Mouse (Mus musculus): ENCODE data around the gene Cacna2d2. TPM values are rescaled to one million over a fixed set of nuclear protein-coding genes. Genes with fewer than 3 reads are reported as not detected.

Gene Cacna2d2
- polyA plus RNA-seq, 1 experiment from 2014 or later, result 4.2 TPM

Other genes with a start within 250 kb of the Cacna2d2 start
- gene Dock3, start 167.7 kb upstream of the Cacna2d2 start, polyA plus RNA-seq (2014; fragmentation: Nextera tagmentation; extraction: Ambion mirVana), result 4.9 and 7.7 TPM in 2 replicates
- 2.6 and 3.4 TPM in 2 replicates for gene Mapkapk3, start 109.7 kb upstream of the Cacna2d2 start, polyA plus RNA-seq (2014; fragmentation: Nextera tagmentation; extraction: Ambion mirVana)
- 2.8 and 6.5 TPM in 2 replicates for gene Cish, start 103.6 kb upstream of the Cacna2d2 start, polyA plus RNA-seq (2014; fragmentation: Nextera tagmentation; extraction: Ambion mirVana)
- 9.7 and 10.8 TPM in 2 replicates for gene Hemk1, start 61.3 kb upstream of the Cacna2d2 start, polyA plus RNA-seq (2014; fragmentation: Nextera tagmentation; extraction: Ambion mirVana)
- 1.6 and 1.9 TPM in 2 replicates for gene 6430571L13Rik, start 59.0 kb upstream of the Cacna2d2 start, polyA plus RNA-seq (2014; fragmentation: Nextera tagmentation; extraction: Ambion mirVana)
- gene Tmem115, start 134.3 kb downstream of the Cacna2d2 start, polyA plus RNA-seq (2014; fragmentation: Nextera tagmentation; extraction: Ambion mirVana), result 38.8 and 46.5 TPM in 2 replicates
- 19.6 and 21.2 TPM in 2 replicates for gene Cyb561d2, start 142.6 kb downstream of the Cacna2d2 start, polyA plus RNA-seq (2014; fragmentation: Nextera tagmentation; extraction: Ambion mirVana)
- gene Nprl2, start 142.6 kb downstream of the Cacna2d2 start, polyA plus RNA-seq (2014; fragmentation: Nextera tagmentation; extraction: Ambion mirVana), result 46.2 and 46.5 TPM in 2 replicates
- gene Zmynd10, start 147.7 kb downstream of the Cacna2d2 start, polyA plus RNA-seq (2014; fragmentation: Nextera tagmentation; extraction: Ambion mirVana), result 3.7 and 5.0 TPM in 2 replicates
- gene Rassf1, start 151.9 kb downstream of the Cacna2d2 start, polyA plus RNA-seq (2014; fragmentation: Nextera tagmentation; extraction: Ambion mirVana), result 39.7 and 41.2 TPM in 2 replicates
- 88.2 and 92.4 TPM in 2 replicates for gene Tusc2, start 163.6 kb downstream of the Cacna2d2 start, polyA plus RNA-seq (2014; fragmentation: Nextera tagmentation; extraction: Ambion mirVana)
- gene Hyal2, start 168.3 kb downstream of the Cacna2d2 start, polyA plus RNA-seq (2014; fragmentation: Nextera tagmentation; extraction: Ambion mirVana), result 116 and 123 TPM in 2 replicates
- 3.6 and 4.4 TPM in 2 replicates for gene Hyal1, start 177.3 kb downstream of the Cacna2d2 start, polyA plus RNA-seq (2014; fragmentation: Nextera tagmentation; extraction: Ambion mirVana)
- gene Naa80, start 179.3 kb downstream of the Cacna2d2 start, polyA plus RNA-seq (2014; fragmentation: Nextera tagmentation; extraction: Ambion mirVana), result 10.5 and 11.3 TPM in 2 replicates
- gene Hyal3, start 181.2 kb downstream of the Cacna2d2 start, polyA plus RNA-seq (2014; fragmentation: Nextera tagmentation; extraction: Ambion mirVana), result 0.18 and 0.39 TPM in 2 replicates
- gene Ifrd2, start 188.0 kb downstream of the Cacna2d2 start, polyA plus RNA-seq (2014; fragmentation: Nextera tagmentation; extraction: Ambion mirVana), result 26.9 and 27.7 TPM in 2 replicates
- 1.4 and 1.6 TPM in 2 replicates for gene Sema3b, start 209.6 kb downstream of the Cacna2d2 start, polyA plus RNA-seq (2014; fragmentation: Nextera tagmentation; extraction: Ambion mirVana)
- gene Gnai2, start 235.8 kb downstream of the Cacna2d2 start, polyA plus RNA-seq (2014; fragmentation: Nextera tagmentation; extraction: Ambion mirVana), result 529 and 534 TPM in 2 replicates

Measured in hindbrain, embryonic 11.5 days (tissue).